ENCODE assay signal across 22 mouse cellular contexts in the genomic region with DNA sequence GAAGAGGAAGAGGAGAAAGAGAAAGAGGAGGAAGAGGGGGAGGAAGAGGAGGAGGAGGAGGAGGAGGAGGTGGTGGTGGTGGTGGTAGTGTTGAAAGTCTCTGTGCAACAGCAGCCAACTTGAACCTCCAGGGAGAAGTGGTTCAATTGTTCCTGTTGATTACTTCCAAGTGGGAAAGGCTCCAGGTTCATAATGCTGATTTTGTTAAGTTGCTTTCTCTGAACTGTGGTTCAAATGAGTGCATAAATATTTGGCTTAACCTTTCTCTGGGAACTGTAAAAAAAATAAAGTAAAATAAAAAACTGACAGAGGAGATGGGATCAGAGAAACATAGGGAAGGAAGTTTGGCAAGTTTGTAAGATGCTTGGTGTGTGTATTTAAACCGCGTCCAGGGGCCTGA.
"Had no signal": no experiment of that assay in that cellular context is flagged by ENCODE, and none has a peak within 500 bp of the region (broad histone marks: within the 10 kb centered on the region; RNA-seq: fewer than 3 reads in every experiment).

No protein-coding gene starts in this region.

- H3K9ac ChIP-seq: heart, embryonic 13.5 days; heart, embryonic 15.5 days; hindbrain, embryonic 13.5 days; hindbrain, embryonic 15.5 days; limb, embryonic 13.5 days; limb, embryonic 15.5 days; liver, embryonic 12.5 days; liver, embryonic 14.5 days had no signal

- H3K36me3 ChIP-seq: heart, embryonic 13.5 days; heart, embryonic 15.5 days; hindbrain, embryonic 13.5 days; hindbrain, embryonic 15.5 days; limb, embryonic 13.5 days; limb, embryonic 15.5 days; liver, embryonic 12.5 days had no signal

- H3K4me3 ChIP-seq: heart, adult 2 months; heart, embryonic 13.5 days; heart, embryonic 15.5 days; hindbrain, embryonic 13.5 days; hindbrain, embryonic 15.5 days; limb, embryonic 13.5 days; limb, embryonic 15.5 days; liver, embryonic 12.5 days had no signal

- H3K4me1 ChIP-seq: heart, embryonic 13.5 days; heart, embryonic 15.5 days; hindbrain, embryonic 13.5 days; hindbrain, embryonic 15.5 days; limb, embryonic 13.5 days; limb, embryonic 15.5 days; liver, embryonic 12.5 days had no signal

- H3K4me2 ChIP-seq: heart, embryonic 11.5 days; heart, embryonic 13.5 days; heart, embryonic 15.5 days; hindbrain, embryonic 13.5 days; hindbrain, embryonic 15.5 days; limb, embryonic 13.5 days; limb, embryonic 15.5 days; liver, embryonic 12.5 days had no signal

- ATAC-seq: hindbrain, postnatal 0 days; intestine, embryonic 16.5 days; liver, embryonic 12.5 days had no signal

- H3K9me3 ChIP-seq: heart, embryonic 13.5 days; heart, embryonic 15.5 days; hindbrain, embryonic 13.5 days; hindbrain, embryonic 15.5 days; limb, embryonic 13.5 days; limb, embryonic 15.5 days; liver, embryonic 12.5 days had no signal

- H3K27me3 ChIP-seq: heart, embryonic 13.5 days; heart, embryonic 15.5 days; hindbrain, embryonic 13.5 days; hindbrain, embryonic 15.5 days; limb, embryonic 13.5 days; limb, embryonic 15.5 days; liver, embryonic 12.5 days had no signal

- DNase-seq: gastrocnemius, postnatal 14 days; gastrocnemius, postnatal 36 days; heart, adult 11 months; heart, adult 2 months; heart, postnatal 14 days; heart, postnatal 36 days; kidney, adult 18-20 months; kidney, postnatal 25 days; layer of hippocampus, adult 9-11 months; layer of hippocampus, postnatal 36 days; left cerebral cortex, postnatal 4 days had no signal

- H3K27ac ChIP-seq: heart, adult 2 months; heart, embryonic 13.5 days; heart, embryonic 15.5 days; hindbrain, embryonic 13.5 days; hindbrain, embryonic 15.5 days; hindbrain, postnatal 0 days; limb, embryonic 13.5 days; limb, embryonic 15.5 days; liver, embryonic 12.5 days; liver, embryonic 14.5 days had no signal
